Mouse (Mus musculus): ENCODE results near the gene Gm4969.

DNA sequence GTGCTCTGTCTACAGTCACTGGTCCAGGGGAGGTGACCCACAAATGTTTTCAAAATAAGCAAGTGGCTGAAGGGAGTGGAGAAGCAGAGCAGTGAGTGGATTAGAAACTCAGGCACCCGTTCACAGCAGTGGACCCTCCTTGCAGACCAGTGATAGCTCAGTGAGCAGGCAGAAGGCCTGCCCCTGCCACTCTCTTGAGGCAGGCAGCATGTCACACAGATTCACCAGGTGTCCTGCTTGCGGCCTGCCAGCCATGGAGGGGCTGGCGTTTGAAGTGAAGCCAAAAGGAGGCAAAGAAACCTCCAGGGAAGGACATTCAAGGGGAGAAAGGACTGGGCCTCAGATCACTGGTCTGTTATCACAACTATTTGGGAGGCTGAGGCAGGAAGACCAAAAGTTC lies 39.4 kb downstream of the Gm4969 start:
- TF ChIP-seq CTCF (IDR thresholded peaks at IDR 0.05; ENCODE audit: borderline replicate concordance, extremely low read depth, insufficient read depth, insufficient read length) (no peak), POLR2A (IDR thresholded peaks at IDR 0.05; ENCODE audit: borderline replicate concordance, extremely low read depth, insufficient read depth, insufficient read length, poor library complexity, severe bottlenecking) (no peak)

Data from brain, embryonic 14.5 days (tissue).